Mouse (Mus musculus) layer of hippocampus, postnatal 25 days (tissue): ENCODE measurements around the gene Galnt18. TPM values are rescaled to one million over a fixed set of nuclear protein-coding genes. Genes with fewer than 3 reads are reported as not detected.
A peak's percentile ranks its signal among the peaks of the same experiment; 100 is the strongest.

Source experiments
- DNase-seq, 2 experiments: peaks; one replicate each; pipeline ENCODE4 v3.0.0; 2022; ENCODE audit warnings: mixed read lengths in 2 of 2, low spot score in 1 of 2; ENCODE audit errors: extremely low spot score in 1 of 2
- total RNA-seq, 2 experiments: library from RNA; stranded (reverse); gene quantifications; 2 replicates each; pipeline ENCODE4 v1.2.3; 2021

Galnt18 gene
- total RNA-seq, 2 experiments from 2014 or later, result 59.3 to 59.6 TPM

- DNase-seq, result peak; percentile 52 to 65
These were observed 59.1 kb downstream of the Galnt18 start for GRCm38 (mm10) chr7:111720511-111721307.

- DNase-seq, result no peak
These were observed 60.9 kb downstream of the Galnt18 start for GRCm38 (mm10) chr7:111718900-111719299.

- no peak for DNase-seq
These were observed 65.0 kb downstream of the Galnt18 start for GRCm38 (mm10) chr7:111714639-111715360.

- DNase-seq, result no peak
These were observed 65.8 kb downstream of the Galnt18 start for GRCm38 (mm10) chr7:111713828-111714600.

- no peak for DNase-seq
These were observed 67.0 kb downstream of the Galnt18 start for GRCm38 (mm10) chr7:111712797-111713196.

- DNase-seq, result no peak
These were observed 68.5 kb downstream of the Galnt18 start for GRCm38 (mm10) chr7:111711045-111711808.

GRCm38 (mm10) chr7:111710311-111710710, 69.5 kb downstream of the Galnt18 start:
- no peak for DNase-seq

- no peak for DNase-seq
These were observed 71.2 kb downstream of the Galnt18 start for GRCm38 (mm10) chr7:111708563-111708962.

GRCm38 (mm10) chr7:111702961-111703360, 76.8 kb downstream of the Galnt18 start:
- no peak for DNase-seq

- no peak for DNase-seq
These were observed 78.0 kb downstream of the Galnt18 start for GRCm38 (mm10) chr7:111701788-111702187.

GRCm38 (mm10) chr7:111699446-111699845, 80.3 kb downstream of the Galnt18 start:
- no peak for DNase-seq

GRCm38 (mm10) chr7:111696226-111696625, 83.6 kb downstream of the Galnt18 start:
- no peak for DNase-seq

- DNase-seq, result no peak
These were observed 85.5 kb downstream of the Galnt18 start for GRCm38 (mm10) chr7:111694312-111694711.

- peak in 1 of 2 experiments; percentile 44 for DNase-seq
These were observed 87.0 kb downstream of the Galnt18 start for GRCm38 (mm10) chr7:111692641-111693261.

- no peak for DNase-seq
These were observed 99.7 kb downstream of the Galnt18 start for GRCm38 (mm10) chr7:111680108-111680507.

- DNase-seq, result no peak
These were observed 103.3 kb downstream of the Galnt18 start for GRCm38 (mm10) chr7:111676483-111676882.

GRCm38 (mm10) chr7:111672467-111672866, 107.3 kb downstream of the Galnt18 start:
- no peak for DNase-seq

GRCm38 (mm10) chr7:111663139-111664073, 116.4 kb downstream of the Galnt18 start:
- no peak for DNase-seq

GRCm38 (mm10) chr7:111658579-111658978, 121.2 kb downstream of the Galnt18 start:
- no peak for DNase-seq
